Mouse (Mus musculus) retina, postnatal 7 days (tissue): ENCODE measurements at regions not wholly inside any gene's neighbourhood (a gene's known extent, or its start where the extent isn't known, plus 50 kb on each side); places are given as distances from the start of the nearest gene placed in this dataset.
"Not testable (repeated sequence)": the region's sequence is repeated elsewhere in the genome, so short reads cannot be mapped to it uniquely, and the experiment has no call there.

Experiments used
- DNase-seq: peaks from one replicate; pipeline ENCODE4 v3.0.0-alpha.2; 2012; ENCODE audit warnings: low read depth, low spot score

- not testable (repeated sequence) for DNase-seq
Measured at GRCm38 (mm10) chr11:12913401-12913800, 448.6 kb upstream of the Cobl start.

GRCm38 (mm10) chr11:12873712-12874111, 409.0 kb upstream of the Cobl start:
- no peak for DNase-seq

DNA sequence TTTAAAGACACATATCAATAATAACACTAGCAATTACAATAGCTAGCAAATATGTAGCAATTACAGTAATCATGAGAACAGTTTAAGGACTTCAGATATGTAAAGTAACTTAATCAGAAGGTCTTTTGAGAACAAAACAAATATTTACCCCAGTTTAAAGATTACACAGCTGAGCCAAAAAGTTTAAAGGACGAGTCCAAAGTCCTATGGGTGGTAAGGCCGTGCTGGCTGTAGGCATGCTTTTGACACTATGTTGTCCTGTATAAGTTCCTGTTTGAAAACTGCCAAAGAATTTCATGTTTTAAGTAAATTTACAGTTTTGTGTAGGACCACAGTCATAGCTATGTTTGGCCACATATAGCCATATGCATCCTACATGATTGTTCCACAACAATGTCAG, 408.0 kb upstream of the Cobl start:
- no peak for DNase-seq

DNA sequence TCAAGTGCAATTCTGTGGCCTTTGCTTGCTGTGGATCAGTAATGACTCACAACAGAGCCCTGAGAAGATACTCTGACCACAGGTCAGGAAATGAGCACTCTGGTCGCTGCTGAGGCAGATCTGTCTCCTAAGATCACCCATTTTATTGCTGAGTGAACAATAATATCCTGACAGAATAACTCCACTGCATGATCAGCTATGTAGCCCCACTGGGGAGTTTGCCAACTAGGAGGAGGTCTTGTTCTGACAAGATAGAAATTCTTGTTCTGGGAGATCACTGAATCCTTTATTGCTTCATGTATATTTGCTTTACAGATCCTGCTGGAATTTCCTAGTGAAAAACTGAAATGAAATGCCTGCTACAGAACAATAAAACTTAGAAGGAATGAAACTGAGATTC, 407.6 kb upstream of the Cobl start:
- no peak for DNase-seq

- no peak for DNase-seq
Measured at GRCm38 (mm10) chr11:12867541-12867940, 402.8 kb upstream of the Cobl start.

- DNase-seq = no peak
Measured at GRCm38 (mm10) chr11:12865034-12865620, 400.4 kb upstream of the Cobl start.

- DNase-seq = no peak
Measured at GRCm38 (mm10) chr11:12859344-12859930, 394.7 kb upstream of the Cobl start.

GRCm38 (mm10) chr11:12858274-12858884, 393.6 kb upstream of the Cobl start:
- no peak for DNase-seq

DNA sequence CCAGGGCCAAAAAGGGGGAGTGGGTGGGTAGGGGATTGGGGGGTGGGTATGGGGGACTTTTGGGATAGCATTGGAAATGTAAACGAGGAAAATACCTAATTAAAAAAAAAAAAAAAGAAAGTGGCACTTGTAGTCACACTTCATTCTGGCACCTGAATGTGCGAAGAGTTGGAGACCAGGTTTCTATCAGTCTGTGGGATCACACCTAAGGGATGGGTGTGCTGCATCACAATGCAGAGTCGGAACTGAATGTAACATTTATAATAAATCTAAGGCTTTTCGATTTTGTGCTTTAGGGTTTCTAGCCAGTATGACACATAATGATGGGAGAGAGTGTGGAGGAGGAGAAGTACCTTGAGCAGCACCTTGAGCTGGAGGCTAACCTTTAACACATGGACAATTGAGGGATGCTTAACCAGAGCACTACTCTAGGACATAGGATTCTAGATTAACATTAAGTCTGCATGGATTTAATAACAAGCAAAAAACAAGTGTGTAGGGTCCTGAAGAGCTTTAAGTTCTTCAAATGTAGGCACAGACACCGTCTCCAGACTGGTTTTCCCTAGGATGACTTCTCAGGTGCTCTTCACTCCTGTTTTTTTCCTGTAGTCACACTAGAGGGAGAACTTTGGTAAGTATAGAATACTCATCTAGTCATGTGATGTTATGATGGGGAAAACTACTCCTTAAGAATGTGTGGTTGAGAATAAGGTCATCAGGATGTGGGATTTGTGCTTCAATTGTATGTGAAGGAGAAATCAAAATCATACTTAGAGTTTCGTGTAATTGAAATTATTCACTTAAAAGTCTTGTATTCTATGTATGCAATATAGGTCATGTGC, 392.8 kb upstream of the Cobl start:
- DNase-seq = no peak

DNA sequence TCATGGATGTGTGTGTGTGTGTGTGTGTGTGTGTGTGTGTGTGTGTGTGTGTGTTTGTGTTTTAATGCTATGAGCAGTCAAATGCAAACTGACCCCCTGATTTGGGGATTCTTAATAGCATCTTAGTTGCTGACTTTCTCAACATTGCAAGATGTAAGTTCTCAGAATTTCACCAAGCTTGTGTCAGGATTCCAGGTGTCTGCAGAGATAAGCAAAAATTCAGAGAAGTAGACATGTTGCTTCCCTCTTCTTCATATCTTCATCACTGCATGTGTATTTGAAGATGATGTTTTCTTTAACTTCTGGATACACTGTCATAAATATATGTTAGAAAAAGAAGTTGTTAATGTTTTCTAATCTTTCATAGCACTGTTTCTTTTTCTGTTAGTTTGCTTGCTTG, 383.0 kb upstream of the Cobl start:
- DNase-seq = no peak

GRCm38 (mm10) chr11:12843631-12844423, 379.1 kb upstream of the Cobl start:
- DNase-seq = no peak

DNA sequence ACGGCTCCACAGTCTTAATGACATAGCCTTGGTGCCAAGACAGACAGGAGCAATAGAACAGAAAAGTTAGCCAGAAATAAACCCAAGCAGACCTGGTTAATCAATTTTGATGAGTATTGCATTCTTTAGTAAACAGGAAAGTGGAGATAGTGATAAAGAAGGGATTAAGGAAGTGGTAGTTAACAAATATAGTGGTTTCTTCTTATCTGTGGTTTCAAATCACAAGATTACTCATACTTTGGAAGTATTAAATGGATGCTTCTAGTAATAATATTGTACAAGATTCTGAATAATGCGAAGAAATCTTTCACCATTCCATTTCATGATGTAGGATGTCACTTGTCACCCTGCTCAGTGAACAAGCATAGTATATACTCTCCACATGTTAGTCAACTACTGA, 376.6 kb upstream of the Cobl start:
- no peak for DNase-seq

DNA sequence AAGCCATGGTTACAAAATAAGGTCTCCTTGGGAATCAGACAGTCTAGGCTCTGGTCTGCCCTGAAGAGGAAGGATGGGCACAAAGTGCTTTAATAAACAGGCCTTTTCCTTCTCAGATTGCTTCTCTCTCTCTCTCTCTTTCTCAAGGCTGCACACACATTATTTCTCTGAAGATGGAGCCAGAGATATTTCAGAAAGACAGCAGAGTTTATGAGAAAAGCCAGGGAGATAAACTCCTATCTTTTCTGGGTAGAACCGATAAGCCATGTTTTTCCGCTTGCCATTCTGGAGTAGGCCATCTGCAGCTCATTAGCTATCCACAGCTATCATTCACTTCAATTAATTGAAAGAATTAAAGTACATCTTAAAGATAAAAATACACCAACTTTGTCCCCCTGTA, 373.2 kb upstream of the Cobl start:
- no peak for DNase-seq

DNA sequence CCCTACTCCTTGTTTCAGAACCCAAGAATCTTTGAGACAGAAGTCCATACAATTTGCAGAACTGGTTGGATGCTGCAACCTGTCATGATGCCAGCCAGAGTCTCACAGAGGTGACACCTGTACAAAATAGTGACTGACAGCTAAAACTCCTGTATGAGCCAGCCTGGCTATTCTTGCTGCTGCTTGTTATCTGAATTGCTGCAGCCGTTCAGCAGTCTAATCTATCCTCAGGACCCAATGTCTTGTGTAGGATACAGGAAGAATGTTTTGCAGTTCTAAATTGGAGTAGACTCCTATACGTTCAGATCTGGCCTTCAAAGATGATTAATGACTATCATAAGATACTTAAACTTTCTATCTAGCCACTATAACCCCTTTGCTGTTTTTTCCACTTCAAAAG, 372.6 kb upstream of the Cobl start:
- DNase-seq = no peak

DNA sequence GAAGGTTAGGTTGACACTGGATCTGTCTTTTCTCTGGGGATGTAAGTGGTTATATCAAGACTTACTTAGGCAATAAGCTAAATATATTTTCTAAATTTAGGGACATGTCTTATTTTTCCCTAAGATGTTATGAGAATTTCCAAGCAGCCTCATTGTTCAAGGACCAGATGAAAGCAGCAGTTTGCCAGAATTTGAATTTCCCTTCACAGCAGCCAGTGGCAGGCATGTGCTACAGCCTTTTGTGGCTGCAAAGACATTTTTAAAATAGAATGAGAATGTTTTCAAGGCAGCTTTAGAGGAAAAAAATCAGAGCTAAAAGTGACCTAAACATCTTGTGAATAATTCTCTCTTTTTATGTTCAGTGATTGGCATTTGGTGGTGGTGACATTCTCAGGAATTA, 371.6 kb upstream of the Cobl start:
- DNase-seq = no peak

GRCm38 (mm10) chr11:12812021-12812420, 347.3 kb upstream of the Cobl start:
- DNase-seq = no peak

DNA sequence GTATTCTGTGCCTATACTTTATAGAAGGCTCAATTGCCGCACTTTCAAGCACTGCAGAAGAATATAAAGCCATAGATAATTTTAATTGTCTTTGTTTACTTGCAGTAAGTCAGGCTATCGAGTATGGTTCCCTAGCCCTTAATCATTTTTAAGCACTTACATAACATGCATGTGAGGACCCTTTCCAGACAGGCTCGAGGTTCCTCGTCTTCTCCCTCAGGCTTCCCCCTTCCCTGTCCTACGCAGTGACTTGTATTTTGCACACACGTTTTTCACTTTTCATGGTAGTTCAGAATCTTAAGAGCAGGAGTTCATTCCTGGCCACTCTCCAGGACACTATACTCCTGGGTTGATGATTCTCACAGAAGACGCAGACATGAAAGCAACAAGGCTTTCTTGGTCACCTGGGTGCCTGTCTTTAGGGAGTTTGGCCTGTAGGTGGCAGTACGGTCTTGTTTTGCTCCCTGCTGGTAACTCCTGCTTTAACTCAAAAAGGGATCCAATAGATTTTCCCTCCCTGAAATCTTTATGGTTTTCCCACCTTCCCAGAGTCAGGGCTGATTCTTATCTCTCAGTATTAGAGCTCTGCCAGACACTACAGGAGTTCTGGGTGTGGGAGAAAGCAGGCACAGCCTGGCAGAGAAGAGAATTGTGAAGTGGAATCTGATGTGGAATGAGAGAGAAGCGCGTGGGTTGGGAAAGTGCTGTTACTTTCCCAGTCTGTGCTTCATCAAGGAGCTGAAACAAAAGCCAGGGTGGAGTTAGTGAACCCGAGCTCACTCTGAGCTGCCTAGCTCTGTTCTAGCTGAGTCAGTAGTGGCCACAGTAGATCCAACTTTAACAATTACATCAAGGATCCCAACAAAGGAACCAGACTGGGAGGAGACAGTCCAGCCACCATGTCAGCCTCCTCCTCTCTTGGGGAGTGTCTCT, 346.5 kb upstream of the Cobl start:
- DNase-seq = peak; percentile 35
